Mouse (Mus musculus) cerebellum, postnatal 14 days (tissue): ENCODE measurements around the gene Slc29a1.

Source experiments
- DNase-seq, 2 experiments: peaks; one replicate each; pipeline ENCODE4 v3.0.0; 2021; ENCODE audit warnings: mixed read lengths in 2 of 2

Slc29a1 gene

GRCm38 (mm10) chr17:45568990-45569389 is 30.4 kb downstream of the Slc29a1 start:
- DNase-seq = no peak

- DNase-seq = peak in 1 of 2 experiments; percentile 24
These were observed 32.2 kb downstream of the Slc29a1 start for GRCm38 (mm10) chr17:45567162-45567601.

- DNase-seq = peak; percentile 58 to 59
These were observed 32.8 kb downstream of the Slc29a1 start for GRCm38 (mm10) chr17:45566360-45567161.

- no peak for DNase-seq
These were observed 33.4 kb downstream of the Slc29a1 start for GRCm38 (mm10) chr17:45566031-45566359.

- no peak for DNase-seq
These were observed 34.3 kb downstream of the Slc29a1 start for GRCm38 (mm10) chr17:45565103-45565502.

- peak in 1 of 2 experiments; percentile 61 for DNase-seq
These were observed 34.8 kb downstream of the Slc29a1 start for GRCm38 (mm10) chr17:45564531-45565084.

GRCm38 (mm10) chr17:45563655-45564530 is 35.5 kb downstream of the Slc29a1 start, which contains the start of gene Slc35b2:
Gene Slc35b2 (plus strand): TSS chr17:45563874.
- peak; percentile 95 to 96 for DNase-seq

- no peak for DNase-seq
These were observed 36.2 kb downstream of the Slc29a1 start for GRCm38 (mm10) chr17:45563216-45563615.

- peak; percentile 76 for DNase-seq
These were observed 39.5 kb downstream of the Slc29a1 start for GRCm38 (mm10) chr17:45559732-45560525.

- peak in 1 of 2 experiments; percentile 64 for DNase-seq
These were observed 41.2 kb downstream of the Slc29a1 start for GRCm38 (mm10) chr17:45557998-45558862.

- no peak for DNase-seq
These were observed 42.1 kb downstream of the Slc29a1 start for GRCm38 (mm10) chr17:45557246-45557824.

- DNase-seq = no peak
These were observed 42.7 kb downstream of the Slc29a1 start for GRCm38 (mm10) chr17:45556514-45557245.

- no peak for DNase-seq
These were observed 43.3 kb downstream of the Slc29a1 start for GRCm38 (mm10) chr17:45556107-45556489.

- DNase-seq = peak; percentile 97 to 98
These were observed 43.8 kb downstream of the Slc29a1 start, which contains the start of gene Nfkbie for GRCm38 (mm10) chr17:45555452-45556106. Gene Nfkbie (plus strand): TSS chr17:45555703.

- no peak for DNase-seq
These were observed 45.0 kb downstream of the Slc29a1 start for GRCm38 (mm10) chr17:45554420-45554819.

- no peak for DNase-seq
These were observed 46.3 kb downstream of the Slc29a1 start for GRCm38 (mm10) chr17:45553065-45553464.

- DNase-seq = peak; percentile 91 to 95
These were observed 47.5 kb downstream of the Slc29a1 start for GRCm38 (mm10) chr17:45551816-45552451.

GRCm38 (mm10) chr17:45551249-45551796 is 48.1 kb downstream of the Slc29a1 start:
- DNase-seq = no peak

- DNase-seq = no peak
These were observed 49.2 kb downstream of the Slc29a1 start for GRCm38 (mm10) chr17:45550253-45550652.
